Mouse (Mus musculus) testis, postnatal 14 days (tissue): ENCODE measurements around the gene Cabp2.
"Not testable (repeated sequence)": the region's sequence is repeated elsewhere in the genome, so short reads cannot be mapped to it uniquely, and the experiment has no call there.

Source experiments
- DNase-seq: peaks from one replicate; pipeline ENCODE4 v3.0.0; 2021; ENCODE audit warnings: low spot score

The Cabp2 gene

DNA sequence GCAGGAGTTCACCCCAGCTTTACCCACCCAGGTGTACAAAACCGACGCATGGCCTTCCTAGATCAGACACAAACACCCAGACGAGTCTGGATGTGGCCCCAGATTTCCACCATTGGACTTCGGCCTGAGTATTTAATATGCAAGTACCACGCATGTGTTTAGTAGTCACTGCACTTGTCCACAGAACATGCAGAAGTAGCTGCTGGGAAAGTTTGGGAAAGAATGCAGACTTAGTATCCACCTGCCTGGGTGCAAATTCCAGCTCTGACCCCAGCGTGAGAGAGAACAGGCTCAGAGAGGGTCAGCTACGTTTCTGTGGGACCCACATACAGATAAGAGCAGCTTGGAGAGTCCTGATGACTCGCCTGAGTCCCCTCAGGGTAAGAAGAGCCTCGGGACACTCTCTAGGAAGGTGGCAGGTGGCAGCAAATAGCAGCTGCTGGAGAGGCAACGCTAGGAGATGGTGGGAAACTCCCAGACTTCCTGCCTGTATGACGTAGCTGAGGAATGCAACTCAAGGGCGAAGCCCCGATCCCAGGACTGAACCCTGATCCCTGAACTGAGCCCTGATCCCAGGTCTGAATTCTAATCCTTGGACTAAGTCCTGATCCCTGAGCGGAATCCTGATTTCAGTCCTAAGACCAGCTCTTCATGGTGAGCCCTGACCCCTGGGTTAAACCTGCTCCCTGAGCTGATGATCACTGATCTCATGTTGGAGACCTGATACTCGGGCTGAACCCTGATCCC lies 25.3 kb upstream of the Cabp2 start:
- DNase-seq = no peak

GRCm38 (mm10) chr19:4056727-4057126 lies 24.7 kb upstream of the Cabp2 start:
- DNase-seq = no peak

DNA sequence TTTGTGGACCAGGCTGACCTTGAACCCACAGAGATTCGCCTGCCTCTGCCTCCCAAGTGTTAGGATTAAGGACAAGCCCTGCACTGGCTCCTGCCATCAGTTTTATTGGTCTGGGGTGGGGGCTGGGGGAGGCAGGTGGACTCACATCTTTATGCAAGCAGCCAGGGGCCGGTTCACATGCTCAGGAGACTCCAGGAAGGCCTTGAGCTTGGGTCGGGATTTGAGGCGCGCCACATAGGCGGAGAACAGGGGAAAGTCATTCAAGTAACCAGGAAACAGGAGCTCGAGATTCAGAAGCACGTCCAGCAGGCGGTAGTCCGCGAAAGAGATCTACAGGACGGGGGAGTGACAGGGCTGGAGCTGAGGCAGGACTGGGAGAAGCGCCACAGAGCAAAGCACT lies 24.0 kb upstream of the Cabp2 start:
- DNase-seq = no peak

- no peak for DNase-seq
Observed at GRCm38 (mm10) chr19:4057962-4058361, 23.4 kb upstream of the Cabp2 start.

GRCm38 (mm10) chr19:4058581-4058980 lies 22.8 kb upstream of the Cabp2 start:
- DNase-seq = no peak

DNA sequence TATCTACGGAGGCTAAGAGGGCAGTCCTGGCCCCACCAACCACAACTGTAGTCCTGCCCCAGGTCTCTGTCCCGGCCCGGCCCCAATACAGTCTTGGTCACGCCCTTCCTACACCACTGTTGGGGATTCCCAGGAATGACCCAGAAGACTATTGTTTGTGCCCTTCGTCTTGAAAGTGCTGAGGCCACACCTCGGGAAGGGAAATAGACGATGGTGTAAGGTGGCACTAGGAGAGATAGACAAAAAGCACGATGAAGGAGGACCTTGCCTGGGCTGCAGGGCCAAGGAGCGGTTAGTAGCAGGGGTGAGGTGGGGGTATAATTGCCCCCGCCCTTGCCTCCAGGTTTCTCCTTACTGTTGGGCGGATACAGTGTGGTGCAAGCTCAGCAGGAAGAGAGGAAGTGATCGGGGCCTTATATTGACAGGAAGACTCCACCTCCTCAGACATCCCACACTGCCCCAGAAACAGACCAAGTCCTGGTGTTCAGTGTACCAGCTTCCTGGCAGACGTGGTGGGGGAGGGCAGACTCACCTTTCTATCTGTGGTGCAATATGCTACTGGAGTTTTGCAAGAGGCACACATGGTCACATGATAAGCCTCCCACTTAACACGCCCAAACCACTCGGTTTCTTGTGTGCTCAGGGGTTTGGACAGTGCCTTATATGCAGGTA lies 22.2 kb upstream of the Cabp2 start, which contains the start of gene Gstp3:
Gene Gstp3, minus strand, starts transcription at position 501 of the 672 bp plus-strand sequence.
- no peak for DNase-seq

GRCm38 (mm10) chr19:4060044-4060898 lies 21.1 kb upstream of the Cabp2 start:
- not testable (repeated sequence) for DNase-seq

DNA sequence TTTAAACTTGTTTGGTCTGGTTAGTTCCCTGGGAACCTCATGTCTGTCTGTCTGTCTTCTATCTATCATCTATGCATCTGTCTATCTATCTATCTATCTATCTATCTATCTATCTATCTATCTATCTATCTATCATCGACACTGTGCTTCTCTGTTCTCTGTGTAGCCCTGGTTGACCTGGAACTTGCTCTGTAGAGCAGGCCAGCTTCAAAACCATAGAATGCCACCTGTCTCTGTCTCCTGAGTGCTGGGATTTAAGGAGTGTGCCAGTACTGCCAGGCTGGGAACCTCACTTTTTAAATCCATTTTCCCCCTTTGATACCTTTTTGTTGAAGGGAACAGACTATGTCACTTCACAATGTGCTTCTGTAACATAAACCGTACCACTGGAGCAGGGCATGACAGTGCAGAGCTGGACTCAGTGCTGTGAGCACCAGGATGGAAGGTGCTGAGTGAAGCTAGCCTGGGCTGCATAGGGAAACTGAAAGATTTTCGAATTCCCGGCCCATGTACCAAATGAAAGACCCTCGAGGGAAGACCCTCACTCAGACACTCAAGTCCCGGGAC lies 20.4 kb upstream of the Cabp2 start:
- DNase-seq = no peak

GRCm38 (mm10) chr19:4063357-4063756 lies 18.0 kb upstream of the Cabp2 start:
- DNase-seq = not testable (repeated sequence)

GRCm38 (mm10) chr19:4064501-4064900 lies 16.9 kb upstream of the Cabp2 start:
- DNase-seq = not testable (repeated sequence)

- no peak for DNase-seq
Observed at GRCm38 (mm10) chr19:4066280-4066679, 15.1 kb upstream of the Cabp2 start.

DNA sequence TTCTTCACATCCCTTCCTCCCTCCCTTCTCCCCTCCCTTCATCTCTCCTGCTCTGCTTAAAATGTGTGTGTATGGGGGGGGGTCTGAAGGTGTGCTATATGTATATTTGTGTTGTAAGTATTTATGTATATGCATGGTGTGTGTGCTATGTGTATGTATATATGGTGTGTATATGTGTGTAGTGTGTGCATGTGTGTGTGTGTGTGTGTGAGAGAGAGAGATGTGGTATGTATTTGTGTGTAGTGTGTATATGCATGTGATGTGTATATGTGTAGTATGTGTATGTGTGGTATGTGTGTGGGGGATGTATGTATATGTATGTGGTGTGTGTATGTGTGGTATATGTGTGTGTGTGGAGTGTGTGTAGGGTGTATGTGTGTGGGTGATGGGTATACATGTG lies 14.5 kb upstream of the Cabp2 start:
- DNase-seq = no peak

DNA sequence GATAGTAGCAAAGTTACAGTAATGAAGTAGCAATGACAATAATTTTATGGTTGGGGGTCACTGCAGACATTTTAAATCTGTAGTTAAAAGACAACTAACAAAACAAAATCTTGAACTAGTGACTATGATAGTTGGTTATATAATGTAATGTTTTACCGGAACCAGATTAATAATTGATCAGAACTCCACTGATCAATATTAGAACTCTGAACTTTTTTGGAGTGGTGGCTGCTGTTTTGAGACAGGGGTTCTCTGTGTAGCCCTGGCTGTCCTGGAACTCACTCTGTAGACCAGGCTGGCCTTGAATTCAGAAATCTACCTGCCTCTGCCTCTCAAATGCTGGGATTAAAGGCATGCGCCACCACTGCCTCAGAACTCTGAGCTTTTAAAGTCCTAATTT lies 13.1 kb upstream of the Cabp2 start:
- not testable (repeated sequence) for DNase-seq

- no peak for DNase-seq
Observed at GRCm38 (mm10) chr19:4068717-4069410, 12.5 kb upstream of the Cabp2 start.

DNA sequence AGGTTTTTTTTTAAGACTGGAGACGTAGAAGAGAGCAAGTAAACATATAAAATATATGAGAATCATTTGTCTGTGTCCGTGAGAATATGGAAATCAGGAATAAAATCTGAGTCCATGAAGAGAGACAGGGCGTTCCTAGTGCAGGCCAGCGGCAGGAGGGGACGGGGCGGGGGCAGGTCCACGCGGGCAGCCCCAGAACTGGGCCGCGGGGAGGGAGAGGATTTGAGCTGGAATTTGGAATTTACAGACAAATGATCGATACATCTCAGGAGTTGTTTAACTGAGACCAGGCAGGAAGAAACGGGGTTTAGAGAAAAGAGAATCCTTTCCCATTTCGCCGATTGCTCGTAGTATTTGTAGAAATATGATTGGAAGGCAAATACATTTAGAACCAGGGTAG lies 11.1 kb upstream of the Cabp2 start:
- DNase-seq = no peak

- no peak for DNase-seq
Observed at GRCm38 (mm10) chr19:4070756-4071155, 10.6 kb upstream of the Cabp2 start.

- no peak for DNase-seq
Observed at GRCm38 (mm10) chr19:4071406-4071805, 10.0 kb upstream of the Cabp2 start.

- no peak for DNase-seq
Observed at GRCm38 (mm10) chr19:4072706-4073424, 8.5 kb upstream of the Cabp2 start.

- DNase-seq = no peak
Observed at GRCm38 (mm10) chr19:4075531-4075930, 5.8 kb upstream of the Cabp2 start.

DNA sequence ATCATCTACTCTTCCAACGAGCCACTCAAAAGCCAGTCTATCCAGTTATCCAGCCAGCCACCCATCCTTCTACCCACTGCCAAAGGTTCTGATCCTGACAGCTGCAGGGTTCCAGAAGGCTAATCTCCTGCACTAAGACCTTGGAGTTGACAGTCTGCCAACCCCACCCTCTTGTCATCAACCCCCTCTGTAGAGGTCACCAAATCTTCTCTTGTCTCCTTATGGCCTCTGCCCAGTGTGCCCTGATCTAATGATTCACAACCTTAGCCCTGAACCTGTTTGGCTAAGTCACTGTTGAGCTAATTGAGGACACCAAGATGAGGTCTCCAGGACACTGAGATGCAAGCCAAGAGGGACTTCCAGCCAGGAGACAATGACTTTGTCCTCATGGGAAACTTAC lies 1.8 kb upstream of the Cabp2 start:
- no peak for DNase-seq

DNA sequence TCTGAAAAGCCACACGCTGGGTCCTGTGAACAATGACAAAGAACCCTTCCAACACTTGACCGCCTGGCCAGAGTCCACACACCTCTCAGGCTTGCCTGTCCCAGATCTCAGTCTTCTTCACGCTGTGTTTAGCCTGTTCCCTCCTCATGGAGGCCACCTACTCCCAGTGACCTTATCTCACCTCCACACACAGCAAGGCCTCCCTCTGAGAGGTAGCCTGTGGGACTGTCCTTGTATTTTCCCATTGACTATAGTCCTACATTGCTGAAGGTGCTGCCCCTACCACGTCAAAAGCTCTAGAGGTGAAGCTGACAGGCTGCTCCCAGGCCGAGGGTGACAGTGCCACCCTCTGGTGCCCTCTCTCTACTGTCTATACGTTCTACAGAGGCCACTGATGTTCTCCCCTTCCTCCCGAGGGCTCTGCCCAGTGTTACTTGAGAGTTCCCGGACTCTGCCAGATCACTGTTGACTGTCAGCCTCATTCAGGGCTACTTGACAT lies 818 bp upstream of the Cabp2 start:
- DNase-seq = no peak
